8 mouse cellular contexts compared by ENCODE assay signal in the genomic region with DNA sequence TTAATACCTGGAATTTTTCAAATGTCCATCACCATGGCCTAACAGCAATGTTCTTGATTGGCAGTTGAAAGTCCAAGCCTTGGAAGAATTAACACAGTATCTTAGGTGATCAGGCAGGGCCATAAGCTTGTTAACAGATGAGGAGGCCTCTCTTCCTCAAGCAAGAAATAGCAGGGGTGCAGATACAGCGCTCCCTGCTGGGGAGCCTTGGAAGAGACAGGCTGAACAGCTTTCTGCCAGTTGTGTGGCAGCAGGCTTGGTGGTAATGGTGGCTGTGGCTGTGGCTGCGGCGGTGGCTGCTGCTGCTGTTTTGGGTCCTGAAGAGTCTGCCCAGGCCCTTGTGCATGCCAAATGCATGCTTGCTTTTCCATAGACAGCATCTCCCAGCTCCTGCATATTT.
DNase-seq lines count a peak whose midpoint lies in the region; ATAC-seq and TF ChIP-seq lines count a peak whose summit lies in the region.
"Had no signal": no experiment of that assay in that cellular context is flagged by ENCODE, and none has a peak within 500 bp of the region (broad histone marks: within the 10 kb centered on the region; RNA-seq: fewer than 3 reads in every experiment).

No protein-coding gene starts in this region.

- no peak overlapping the region for H3K9ac ChIP-seq in intestine, embryonic 15.5 days
- H3K9ac ChIP-seq: heart, embryonic 15.5 days had no signal

- H3K27me3 ChIP-seq in testis, adult 2 months (ENCODE audit: control insufficient read depth, insufficient read depth, low read length) = no peaks in the 10 kb centered on the region
- no peaks in the 10 kb centered on the region for H3K27me3 ChIP-seq in intestine, embryonic 15.5 days (replicated peaks)
- no peaks in the 10 kb centered on the region for H3K27me3 ChIP-seq in small intestine, adult 2 months (ENCODE audit: control insufficient read depth, insufficient read depth, low read length)
- H3K27me3 ChIP-seq: heart, embryonic 15.5 days had no signal

- whole genome bisulfite sequencing in intestine, embryonic 15.5 days = 73% methylated on average over 3 of the region's 3 CpGs
- WGBS in lung, adult 2 months = 71% methylated on average over 3 of the region's 3 CpGs
- WGBS in small intestine, adult 2 months = 77% methylated on average over 3 of the region's 3 CpGs

- no peak overlapping the region for H3K4me2 ChIP-seq in intestine, embryonic 15.5 days (replicated peaks)
- H3K4me2 ChIP-seq: heart, embryonic 15.5 days had no signal

- DNase-seq in testis, postnatal 14 days (ENCODE audit: low spot score) = no peak
- peak; percentile 62 for DNase-seq in adipocyte (ENCODE audit: low spot score)
- DNase-seq in lung, adult 2 months = peak; percentile 73

- no peak for TF ChIP-seq POLR2A in testis, adult 2 months (IDR thresholded peaks at IDR 0.05; ENCODE audit: control insufficient read depth, low read depth, low read length)
- no peak for TF ChIP-seq POLR2A in embryonic fibroblast, embryonic 13.5 days (IDR thresholded peaks at IDR 0.05; ENCODE audit: low read depth, low read length)
- no peak for TF ChIP-seq POLR2A in lung, adult 2 months (IDR thresholded peaks at IDR 0.05; ENCODE audit: borderline replicate concordance, extremely low read depth, low read depth, low read length)
- no peak for TF ChIP-seq POLR2A in small intestine, adult 2 months (IDR thresholded peaks at IDR 0.05; ENCODE audit: low read depth, low read length)

- ATAC-seq in intestine, embryonic 15.5 days = 0 out of 2 replicates have a peak, but pooled peaks have one; percentile 36

- peaks cover 2% of the 10 kb centered on the region for H3K36me3 ChIP-seq in testis, adult 2 months (ENCODE audit: control insufficient read depth, insufficient read depth, low read length)
- peaks cover 22% of the 10 kb centered on the region; the same call in 1 of the 2 replicates for H3K36me3 ChIP-seq in intestine, embryonic 15.5 days
- H3K36me3 ChIP-seq in small intestine, adult 2 months (ENCODE audit: control insufficient read depth, insufficient read depth, low read length) = peaks cover 57% of the 10 kb centered on the region

- no peaks in the 10 kb centered on the region for H3K4me1 ChIP-seq in testis, adult 2 months (ENCODE audit: control insufficient read depth, insufficient read depth, low read length)
- no peaks in the 10 kb centered on the region for H3K4me1 ChIP-seq in embryonic fibroblast, embryonic 13.5 days (ENCODE audit: control insufficient read depth, insufficient read depth, low read length)
- no peaks in the 10 kb centered on the region for H3K4me1 ChIP-seq in intestine, embryonic 15.5 days (replicated peaks)
- no peaks in the 10 kb centered on the region for H3K4me1 ChIP-seq in lung, adult 2 months (ENCODE audit: control insufficient read depth, insufficient read depth, low read length)
- H3K4me1 ChIP-seq in small intestine, adult 2 months (ENCODE audit: control insufficient read depth, insufficient read depth, insufficient read length, low read length) = no peaks in the 10 kb centered on the region
- H3K4me1 ChIP-seq: heart, embryonic 15.5 days had no signal

- no peak overlapping the region for H3K27ac ChIP-seq in testis, adult 2 months (ENCODE audit: control insufficient read depth, insufficient read depth, low read depth, low read length)
- H3K27ac ChIP-seq in embryonic fibroblast, embryonic 13.5 days (ENCODE audit: insufficient read depth, low read length) = no peak overlapping the region
- H3K27ac ChIP-seq in intestine, embryonic 15.5 days = no peak overlapping the region
- H3K27ac ChIP-seq in small intestine, adult 2 months (ENCODE audit: insufficient read depth, low read depth, low read length) = no peak overlapping the region
- H3K27ac ChIP-seq: heart, embryonic 15.5 days had no signal

- peak; percentile 41; the same call in 1 of the 2 replicates for TF ChIP-seq CTCF in testis, adult 2 months (IDR thresholded peaks at IDR 0.05; ENCODE audit: control insufficient read depth, insufficient read depth, insufficient replicate concordance, low read depth, low read length)
- peak; percentile 38; the same call in 1 of the 2 replicates for TF ChIP-seq CTCF in embryonic fibroblast, embryonic 13.5 days (IDR thresholded peaks at IDR 0.05; ENCODE audit: borderline replicate concordance, insufficient read depth, low read length)
- TF ChIP-seq CTCF in lung, adult 2 months (IDR thresholded peaks at IDR 0.05; ENCODE audit: insufficient read depth, low read length) = peak; percentile 81
- peak; percentile 73; the same call in 1 of the 2 replicates for TF ChIP-seq CTCF in small intestine, adult 2 months (IDR thresholded peaks at IDR 0.05; ENCODE audit: extremely low read depth, insufficient read length, insufficient replicate concordance, low read depth, low read length)

- no peaks in the 10 kb centered on the region for H3K9me3 ChIP-seq in intestine, embryonic 15.5 days
- H3K9me3 ChIP-seq: heart, embryonic 15.5 days had no signal

- H3K4me3 ChIP-seq in testis, adult 2 months (ENCODE audit: control insufficient read depth, low read depth, low read length) = no peak overlapping the region
- H3K4me3 ChIP-seq in embryonic fibroblast, embryonic 13.5 days (ENCODE audit: insufficient read depth, low read length) = no peak overlapping the region
- H3K4me3 ChIP-seq in intestine, embryonic 15.5 days (replicated peaks) = no peak overlapping the region
- H3K4me3 ChIP-seq in lung, adult 2 months (replicated peaks; ENCODE audit: extremely low read depth, low read depth, low read length) = no peak overlapping the region
- H3K4me3 ChIP-seq in small intestine, adult 2 months (ENCODE audit: low read depth, low read length) = no peak overlapping the region
- H3K4me3 ChIP-seq: heart, embryonic 15.5 days had no signal
